Mouse (Mus musculus) lung, postnatal 0 days (tissue): ENCODE measurements around the gene Rab11fip4. TPM values are rescaled to one million over a fixed set of nuclear protein-coding genes. Genes with fewer than 3 reads are reported as not detected.

Experiments used
- ATAC-seq: fragments of 200-750 bp; cut with Nextera tagmentation; 2 replicates; pipeline ENCODE4 v1.8.0; 2017; ENCODE audit warnings: moderate library complexity
- DNase-seq: peaks from one replicate; pipeline ENCODE4 v3.0.0-alpha.2; 2016; ENCODE audit warnings: low spot score
- H3K27ac ChIP-seq: fragments of 300-500 bp; sonication (generic); 2 replicates; pipeline ENCODE4 v1.5.1; 2014; ENCODE audit warnings: antibody characterized with exemption, mild to moderate bottlenecking, low read length, mixed read lengths
- H3K27me3 ChIP-seq: fragments of 300-500 bp; sonication (generic); replicated peaks from 2 replicates; pipeline ENCODE4 v1.6.1; 2014; ENCODE audit warnings: low read length, mixed read lengths; ENCODE audit not compliant: insufficient read depth
- H3K36me3 ChIP-seq: fragments of 300-500 bp; sonication (generic); 2 replicates; pipeline ENCODE4 v1.6.1; 2014; ENCODE audit warnings: low read length, mixed read lengths; ENCODE audit not compliant: insufficient read depth
- H3K4me1 ChIP-seq: fragments of 300-500 bp; sonication (generic); 2 replicates; pipeline ENCODE4 v1.6.1; 2014; ENCODE audit warnings: antibody characterized with exemption, low read depth, low read length, mixed read lengths; ENCODE audit not compliant: insufficient read depth
- H3K4me2 ChIP-seq: fragments of 300-500 bp; sonication (generic); replicated peaks from 2 replicates; pipeline ENCODE4 v1.6.1; 2014; ENCODE audit warnings: low read depth, mild to moderate bottlenecking, low read length, moderate library complexity, mixed read lengths
- H3K4me3 ChIP-seq: fragments of 300-500 bp; sonication (generic); 2 replicates; pipeline ENCODE4 v1.5.1; 2014; ENCODE audit warnings: low read depth, low read length
- H3K9ac ChIP-seq: fragments of 300-500 bp; sonication (generic); replicated peaks from 2 replicates; pipeline ENCODE4 v1.6.1; 2014; ENCODE audit warnings: low read depth, mild to moderate bottlenecking
- H3K9me3 ChIP-seq: fragments of 300-500 bp; sonication (generic); 2 replicates; pipeline ENCODE4 v1.6.1; 2016; ENCODE audit warnings: low read length, mixed read lengths
- CTCF ChIP-seq: IDR thresholded peaks from 2 replicates; pipeline ENCODE4 v1.5.1; 2016; ENCODE audit warnings: antibody characterized with exemption, mild to moderate bottlenecking
- EP300 ChIP-seq: IDR thresholded peaks from 2 replicates; pipeline ENCODE4 v1.6.1; 2016; ENCODE audit warnings: antibody characterized with exemption, mild to moderate bottlenecking, control low read depth
- WGBS: fragments of 180-500 bp; shearing (Covaris S2); extraction: QIAGEN DNeasy Blood & Tissue Kit; methylation state at CpG from one replicate; pipeline ENCODE4 v1.1.7; 2014; 5-methylcytosine and 5-hydroxymethylcytosine counted together
- polyA plus RNA-seq: library from polyadenylated mRNA; unstranded; fragments of >200 nt; fragmentation: Nextera tagmentation; extraction: Ambion mirVana; gene quantifications from 2 replicates; pipeline ENCODE4 v1.2.1, GENCODE M21; 2015

Rab11fip4 gene
- polyA plus RNA-seq, 1 experiment from 2014 or later: 0.74 TPM

GRCm38 (mm10) chr11:79646467-79647070, 55.6 kb downstream of the Rab11fip4 start:
- H3K27ac ChIP-seq: no peak overlapping the region
- no peaks in the 10 kb centered on the region for H3K27me3 ChIP-seq
- DNase-seq (no peak), ATAC-seq (no peak)
- TF ChIP-seq EP300: no peak
- no peak for TF ChIP-seq CTCF
- H3K4me3 ChIP-seq: no peak overlapping the region
- no peaks in the 10 kb centered on the region for H3K4me1 ChIP-seq
- no peak overlapping the region for H3K4me2 ChIP-seq
- no peak overlapping the region for H3K9ac ChIP-seq
- no peaks in the 10 kb centered on the region for H3K9me3 ChIP-seq
- H3K36me3 ChIP-seq: no peaks in the 10 kb centered on the region
- 31% methylated on average over 12 of the region's 12 CpGs for WGBS

DNA sequence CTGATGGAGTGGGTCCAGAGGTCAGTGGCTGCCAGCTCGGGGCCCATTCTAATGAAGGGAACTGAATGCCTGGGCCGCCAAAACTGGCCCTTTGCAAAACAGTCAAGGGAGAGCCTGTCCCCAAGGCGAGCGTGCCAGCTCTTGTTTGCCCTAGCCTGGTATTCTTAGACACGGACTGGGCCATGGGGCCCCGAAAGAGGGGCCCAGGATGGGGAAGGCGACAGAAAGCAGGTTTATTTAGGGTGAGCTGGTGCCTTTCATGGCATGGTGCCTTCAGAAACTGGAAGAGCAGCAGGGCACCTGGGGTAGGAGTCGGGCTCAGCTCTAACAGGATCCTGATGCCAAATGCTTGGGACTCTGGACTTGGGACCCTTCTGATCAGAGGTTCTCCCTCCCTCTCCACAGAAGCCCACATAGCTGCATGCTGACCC, 56.1 kb downstream of the Rab11fip4 start:
- no peaks in the 10 kb centered on the region for H3K27me3 ChIP-seq
- H3K36me3 ChIP-seq: no peaks in the 10 kb centered on the region
- no peak overlapping the region for H3K9ac ChIP-seq
- no peak overlapping the region for H3K4me2 ChIP-seq
- TF ChIP-seq CTCF (no peak), EP300 (no peak)
- WGBS: 52% methylated on average over 8 of the region's 8 CpGs
- DNase-seq (no peak), ATAC-seq (no peak)
- no peak overlapping the region for H3K27ac ChIP-seq
- H3K9me3 ChIP-seq: no peaks in the 10 kb centered on the region
- H3K4me3 ChIP-seq: no peak overlapping the region
- no peaks in the 10 kb centered on the region for H3K4me1 ChIP-seq

DNA sequence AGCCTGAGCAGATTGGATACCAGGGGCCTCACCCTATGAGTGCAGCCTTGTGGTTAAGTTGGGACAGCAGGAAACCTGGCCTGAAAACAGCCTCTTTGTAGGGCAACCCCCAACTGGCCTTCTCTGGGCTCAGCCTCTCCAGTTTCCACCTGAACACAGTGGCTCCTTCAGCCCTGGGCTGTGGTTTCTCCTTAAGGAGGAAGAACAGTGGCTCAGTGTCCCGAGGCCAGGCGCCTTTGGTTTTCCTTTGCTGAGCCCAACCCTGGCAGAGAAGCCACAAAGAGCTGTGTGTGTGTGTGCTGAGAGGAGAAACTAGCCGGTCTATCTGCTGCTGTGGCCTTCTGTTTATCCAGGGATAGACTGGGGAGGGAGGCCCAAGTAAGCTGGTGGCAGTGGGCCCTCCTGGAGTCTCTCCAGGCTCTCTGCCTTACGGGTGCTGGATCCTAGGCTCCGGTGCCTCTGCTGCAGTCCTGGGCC, 59.4 kb downstream of the Rab11fip4 start:
- Histone ChIP-seq H3K36me3 (no peaks in the 10 kb centered on the region), H3K4me1 (no peaks in the 10 kb centered on the region), H3K4me2 (no peak overlapping the region), H3K27ac (no peak overlapping the region), H3K9me3 (no peaks in the 10 kb centered on the region), H3K27me3 (no peaks in the 10 kb centered on the region), H3K9ac (no peak overlapping the region), H3K4me3 (no peak overlapping the region)
- no peak for TF ChIP-seq EP300
- no peak for TF ChIP-seq CTCF
- 41% methylated on average over 5 of the region's 5 CpGs for WGBS
- DNase-seq (no peak), ATAC-seq (peak; percentile 30)

DNA sequence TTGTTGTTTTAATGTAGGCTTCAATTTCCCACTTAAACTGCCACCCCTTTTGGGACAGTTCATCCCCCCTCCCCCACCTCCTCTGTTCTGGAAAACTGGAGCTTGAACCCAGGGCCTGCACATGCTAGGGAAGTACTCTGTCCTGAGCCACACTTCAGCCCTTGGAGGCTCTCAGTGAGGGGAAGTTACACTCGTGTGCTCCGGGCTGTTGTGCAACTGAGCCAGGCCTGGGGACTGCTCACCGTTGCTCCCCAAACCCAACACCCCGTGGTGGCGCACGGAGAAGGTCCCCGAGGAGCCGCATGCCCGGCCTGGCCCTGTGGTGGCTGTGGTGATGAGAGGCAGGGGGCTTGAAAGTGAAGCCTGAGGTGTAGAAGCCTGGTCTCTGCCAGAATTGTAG, 61.2 kb downstream of the Rab11fip4 start:
- Histone ChIP-seq H3K4me2 (no peak overlapping the region), H3K4me3 (no peak overlapping the region), H3K27me3 (no peaks in the 10 kb centered on the region), H3K27ac (no peak overlapping the region), H3K4me1 (no peaks in the 10 kb centered on the region), H3K36me3 (no peaks in the 10 kb centered on the region), H3K9ac (no peak overlapping the region), H3K9me3 (no peaks in the 10 kb centered on the region)
- ATAC-seq: no peak
- peak; percentile 25 for DNase-seq
- WGBS: 66% methylated on average over 9 of the region's 9 CpGs
- TF ChIP-seq CTCF (no peak), EP300 (no peak)

DNA sequence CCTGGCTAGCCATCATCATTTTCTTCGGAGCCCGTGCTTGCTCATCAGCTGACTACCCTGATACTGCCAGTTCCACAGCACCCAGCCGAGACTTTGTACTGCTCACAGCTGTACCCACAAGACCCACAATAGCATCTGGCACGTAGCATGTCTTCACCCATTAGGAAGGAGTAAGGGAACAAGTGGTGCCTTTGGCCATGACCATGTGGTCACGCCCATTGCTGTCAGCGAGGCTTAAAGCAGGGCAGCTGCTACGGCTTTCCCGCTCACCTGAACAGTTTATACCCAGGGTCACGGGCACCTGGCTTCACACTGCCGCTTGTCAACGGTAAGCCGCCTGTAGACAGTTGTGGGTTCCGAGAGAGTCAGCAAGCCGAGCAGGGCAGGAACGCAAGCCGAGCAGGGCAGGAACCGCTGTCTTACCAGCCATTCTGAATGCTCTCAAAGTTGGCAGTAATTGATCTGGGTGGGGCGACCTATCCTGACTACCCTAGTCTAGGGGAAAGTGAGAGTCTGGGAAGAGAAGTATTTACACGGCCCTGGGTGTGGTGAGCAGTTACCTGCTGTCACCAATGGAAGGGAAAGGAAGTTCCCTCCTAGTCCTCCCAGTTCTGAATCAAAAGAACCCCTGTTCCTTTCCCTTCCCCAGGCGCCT, 62.0 kb downstream of the Rab11fip4 start:
- H3K27ac ChIP-seq: no peak overlapping the region
- no peaks in the 10 kb centered on the region for H3K27me3 ChIP-seq
- DNase-seq (no peak), ATAC-seq (no peak)
- TF ChIP-seq CTCF: no peak
- TF ChIP-seq EP300: no peak
- WGBS: 73% methylated on average over 20 of the region's 20 CpGs
- no peak overlapping the region for H3K9ac ChIP-seq
- H3K9me3 ChIP-seq: no peaks in the 10 kb centered on the region
- no peaks in the 10 kb centered on the region for H3K36me3 ChIP-seq
- H3K4me1 ChIP-seq: no peaks in the 10 kb centered on the region
- H3K4me3 ChIP-seq: no peak overlapping the region
- no peak overlapping the region for H3K4me2 ChIP-seq

DNA sequence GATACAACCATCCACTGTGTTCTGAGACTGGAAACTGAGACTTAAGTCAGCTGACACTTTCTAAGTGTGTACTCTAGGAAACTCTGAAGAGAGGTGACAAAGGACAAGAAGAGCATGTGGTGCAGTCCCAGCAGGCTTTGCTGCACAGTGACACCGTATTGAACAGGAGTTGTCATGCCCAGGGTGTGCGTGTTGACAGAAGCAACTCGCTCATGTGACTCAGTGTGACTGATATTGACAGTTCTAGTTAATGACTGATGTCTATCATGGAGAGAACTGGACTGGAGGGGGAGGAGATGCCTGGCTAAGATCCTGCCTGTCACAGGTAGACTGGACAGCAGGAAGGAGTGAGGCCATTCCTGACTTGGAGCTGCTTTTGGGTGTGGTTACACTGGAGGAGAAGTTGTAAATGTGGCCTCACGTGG, 63.4 kb downstream of the Rab11fip4 start:
- DNase-seq: no peak
- no peak overlapping the region for H3K27ac ChIP-seq
- ATAC-seq: no peak
- H3K4me2 ChIP-seq: no peak overlapping the region
- TF ChIP-seq CTCF (no peak), EP300 (no peak)
- 57% methylated on average over 4 of the region's 4 CpGs for WGBS
- no peaks in the 10 kb centered on the region for H3K27me3 ChIP-seq
- no peaks in the 10 kb centered on the region for H3K36me3 ChIP-seq
- H3K9me3 ChIP-seq: no peaks in the 10 kb centered on the region
- no peaks in the 10 kb centered on the region for H3K4me1 ChIP-seq
- no peak overlapping the region for H3K9ac ChIP-seq
- H3K4me3 ChIP-seq: no peak overlapping the region
